Mouse (Mus musculus) kidney, adult 9 months (tissue): ENCODE measurements at regions not wholly inside any gene's neighbourhood (a gene's known extent, or its start where the extent isn't known, plus 50 kb on each side); places are given as distances from the start of the nearest gene placed in this dataset.

Experiments used
- DNase-seq: peaks from one replicate; pipeline ENCODE4 v3.0.0; 2022

DNA sequence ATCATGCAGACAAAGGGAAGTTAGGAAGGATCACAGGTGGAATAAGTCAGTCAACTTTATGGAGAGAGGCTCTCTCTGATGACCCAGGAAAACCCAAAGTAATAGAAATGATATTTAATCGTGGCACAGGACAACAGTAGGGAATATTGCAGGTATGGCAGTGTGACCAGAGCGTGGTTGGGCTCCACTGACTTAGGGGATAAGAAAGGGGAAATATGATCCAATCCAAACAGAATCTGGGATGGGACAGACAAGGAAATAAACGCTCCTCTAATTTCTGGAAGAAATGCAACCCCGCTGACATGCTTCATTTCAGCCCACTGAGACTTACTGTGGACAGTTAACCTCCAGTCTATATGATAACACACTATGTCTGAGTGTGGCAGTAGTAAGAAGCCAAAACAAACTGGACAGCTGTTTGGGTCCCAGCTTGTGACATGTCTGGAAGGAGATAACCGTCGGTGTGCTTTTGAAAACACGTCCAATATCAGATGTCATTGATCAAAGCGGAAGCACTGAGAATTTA lies 400.0 kb downstream of the Rps24 start:
- no peak for DNase-seq

- DNase-seq: no peak
These were observed 403.9 kb downstream of the Rps24 start for GRCm38 (mm10) chr14:24890856-24891255.

GRCm38 (mm10) chr14:24895196-24895595 lies 408.3 kb downstream of the Rps24 start:
- DNase-seq: no peak

DNA sequence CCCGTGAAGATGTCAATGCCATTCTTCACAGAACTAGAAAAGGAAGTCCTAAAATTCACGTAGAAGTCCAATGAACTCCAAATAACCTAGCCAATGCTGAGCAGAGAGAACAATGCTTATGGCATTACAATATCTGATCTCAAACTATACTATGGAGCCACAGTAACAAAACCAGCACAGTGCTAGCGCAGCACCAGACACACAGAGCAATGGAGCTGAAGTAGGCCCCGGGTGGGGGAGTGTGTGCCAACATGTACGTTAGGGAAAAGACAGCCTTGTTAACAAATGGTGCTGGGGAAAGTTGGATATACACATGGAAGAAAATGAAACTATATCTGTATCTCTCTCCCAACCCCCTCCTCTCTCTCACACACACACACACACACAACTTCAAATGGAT lies 409.8 kb downstream of the Rps24 start:
- no peak for DNase-seq

- DNase-seq: peak; percentile 29
These were observed 413.7 kb downstream of the Rps24 start for GRCm38 (mm10) chr14:24900501-24901179.

DNA sequence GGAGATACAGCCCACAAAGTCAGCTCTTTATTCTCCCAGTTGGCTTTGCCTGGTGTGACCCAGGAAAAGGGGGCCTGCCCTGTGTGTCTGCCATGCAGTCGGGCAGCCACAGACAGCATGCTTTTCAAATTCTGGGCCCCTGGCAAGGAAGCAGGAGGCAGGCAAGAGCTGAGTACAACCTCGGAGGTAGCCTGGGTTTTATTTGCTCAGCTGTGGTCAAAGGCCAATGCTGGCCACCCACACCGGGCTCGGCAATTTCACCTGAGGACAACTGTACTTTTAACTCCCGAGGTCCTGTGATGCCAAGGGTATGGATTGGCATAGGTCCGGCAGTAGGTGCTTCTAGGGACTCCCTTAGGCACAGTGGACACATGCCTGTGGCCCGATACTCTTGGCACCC lies 414.8 kb downstream of the Rps24 start:
- no peak for DNase-seq

GRCm38 (mm10) chr14:24902870-24903269 lies 415.9 kb downstream of the Rps24 start:
- no peak for DNase-seq

DNA sequence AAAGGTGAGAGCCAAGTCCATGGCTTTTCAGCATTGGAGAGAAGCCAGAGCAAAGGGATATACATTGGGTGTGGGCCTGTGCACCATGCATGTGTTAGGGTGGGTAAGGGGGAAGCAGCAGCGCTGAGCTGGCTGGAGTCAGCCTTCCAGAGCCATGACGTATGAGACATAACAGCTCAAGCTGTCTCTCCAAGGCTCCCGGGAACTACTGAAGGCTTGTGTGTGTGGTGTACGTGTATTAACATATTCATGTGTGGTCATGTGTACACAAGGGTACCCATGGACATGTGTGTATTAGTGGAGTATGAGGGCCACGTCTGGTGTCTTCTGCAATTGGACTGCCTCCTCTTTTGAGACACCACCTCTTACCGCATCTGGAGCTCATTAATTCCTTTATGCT lies 417.8 kb downstream of the Rps24 start:
- no peak for DNase-seq

DNA sequence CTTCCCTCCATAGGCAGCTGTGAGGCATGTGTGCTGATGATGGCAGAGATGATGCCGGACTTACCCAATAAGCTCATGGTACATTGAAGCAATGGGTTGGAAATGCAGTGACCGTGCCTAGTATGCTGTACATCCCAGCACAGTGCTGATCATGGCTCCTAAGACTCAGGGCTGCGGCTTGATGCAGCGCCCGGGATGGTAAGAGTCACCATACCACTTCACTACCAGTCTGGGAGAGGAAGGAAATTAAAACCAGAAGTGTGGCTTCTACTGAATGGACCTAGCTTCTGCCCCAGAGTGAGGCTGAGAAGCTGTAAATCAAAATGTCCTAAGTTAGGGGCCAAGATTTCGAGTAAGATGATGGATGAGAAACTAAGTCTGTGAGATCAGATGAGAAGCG lies 420.0 kb downstream of the Rps24 start:
- no peak for DNase-seq

GRCm38 (mm10) chr14:24908377-24908776 lies 421.5 kb downstream of the Rps24 start:
- no peak for DNase-seq

- DNase-seq: peak; percentile 37
These were observed 424.7 kb downstream of the Rps24 start for GRCm38 (mm10) chr14:24911621-24912020.

GRCm38 (mm10) chr14:24919056-24919455 lies 432.1 kb downstream of the Rps24 start:
- DNase-seq: no peak

DNA sequence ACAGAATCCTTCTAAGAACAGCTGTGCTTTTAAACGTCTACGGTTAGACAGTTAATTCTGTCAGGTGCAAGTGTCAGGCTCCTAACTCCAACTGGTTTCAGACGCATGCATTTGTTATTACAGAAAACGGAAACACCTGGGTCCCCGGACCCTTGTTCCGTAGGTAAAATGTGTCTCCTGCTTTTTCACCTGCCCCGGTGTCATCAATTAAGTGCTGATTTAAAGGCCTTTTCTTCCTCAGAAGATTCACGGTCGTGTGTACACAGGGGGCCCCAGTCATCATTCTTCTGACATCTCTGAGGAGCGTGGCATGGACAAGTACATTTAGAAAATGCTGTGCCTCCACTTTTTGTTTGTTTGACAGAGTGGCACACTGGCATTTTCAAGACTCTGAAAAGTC lies 435.1 kb downstream of the Rps24 start:
- DNase-seq: no peak

DNA sequence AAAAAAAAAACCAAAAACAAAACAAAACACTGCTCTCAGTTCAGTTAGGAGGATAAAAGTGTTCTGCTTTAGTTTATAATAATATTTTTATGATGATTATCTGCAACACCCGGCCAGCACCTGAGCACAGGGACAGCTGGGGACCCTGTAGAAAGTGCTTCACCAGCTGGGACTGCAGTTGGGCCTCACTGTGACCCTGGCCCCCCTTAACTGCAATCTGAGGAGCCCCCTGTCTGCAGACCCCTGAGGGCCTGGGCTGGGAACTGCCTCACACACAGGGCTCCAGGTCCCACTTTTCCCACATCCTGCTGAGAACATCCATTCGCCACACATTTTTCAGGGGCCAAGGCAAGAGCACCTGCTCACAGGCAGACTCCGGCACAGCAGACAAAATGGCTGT lies 437.6 kb downstream of the Rps24 start:
- no peak for DNase-seq

GRCm38 (mm10) chr14:24926086-24927048 lies 439.4 kb downstream of the Rps24 start:
- DNase-seq: no peak

DNA sequence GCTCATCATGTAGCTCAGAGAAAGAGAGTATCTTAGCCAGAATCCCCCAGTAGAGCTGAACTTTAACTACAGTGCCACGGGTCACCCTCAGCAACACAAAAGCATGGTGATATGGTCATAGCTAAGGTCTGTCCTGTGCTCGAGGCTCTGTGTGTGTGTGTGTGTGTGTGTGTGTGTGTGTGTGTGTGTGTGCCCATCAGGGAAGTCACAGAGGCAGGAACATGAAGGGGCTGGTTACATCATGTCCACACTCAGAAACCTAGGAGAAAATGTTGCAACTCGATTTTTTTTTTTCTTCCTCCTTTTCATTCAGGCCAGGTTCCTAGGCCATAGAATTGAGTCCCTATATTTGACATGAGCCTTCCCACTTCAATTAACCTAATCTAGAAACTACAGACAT lies 441.8 kb downstream of the Rps24 start:
- no peak for DNase-seq

DNA sequence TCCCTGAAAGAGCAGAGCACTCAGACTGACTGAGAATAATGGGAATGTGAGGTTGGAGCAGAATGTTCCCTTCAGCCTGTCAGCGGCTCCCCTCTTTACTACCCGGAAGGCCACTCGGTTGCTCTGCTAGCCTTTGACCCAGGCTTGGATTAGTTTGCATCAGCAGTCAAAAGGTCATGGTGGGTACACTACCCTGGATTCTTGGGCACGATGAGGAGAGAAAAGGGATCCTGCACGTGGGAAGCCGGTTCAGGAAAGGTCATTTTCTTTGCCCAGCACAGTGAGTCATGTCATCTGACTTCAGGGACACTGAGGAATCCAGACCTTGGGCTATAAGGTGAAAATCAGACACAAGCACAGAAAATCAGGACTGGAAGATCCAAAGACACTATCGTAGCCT lies 443.3 kb downstream of the Rps24 start:
- no peak for DNase-seq

DNA sequence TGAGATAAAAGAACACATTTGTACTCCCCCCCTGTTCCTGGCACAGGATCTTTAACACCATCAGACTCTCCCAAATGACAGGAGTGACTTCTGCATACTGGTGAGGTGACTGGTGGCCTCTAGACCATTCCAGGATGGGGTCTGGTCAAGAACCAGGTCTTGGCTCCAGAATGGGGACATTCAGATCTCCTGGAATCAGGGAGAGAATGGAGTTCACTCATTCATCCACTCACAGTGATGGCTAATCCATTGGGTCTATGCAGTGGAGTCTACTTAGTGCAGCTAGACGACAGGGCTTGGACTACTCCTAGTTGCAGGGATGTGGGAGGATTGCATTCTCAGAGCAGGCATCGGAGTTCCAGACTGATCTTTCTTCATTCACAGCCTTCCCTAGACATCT lies 451.0 kb downstream of the Rps24 start:
- no peak for DNase-seq

- DNase-seq: no peak
These were observed 452.1 kb downstream of the Rps24 start for GRCm38 (mm10) chr14:24939068-24939467.

DNA sequence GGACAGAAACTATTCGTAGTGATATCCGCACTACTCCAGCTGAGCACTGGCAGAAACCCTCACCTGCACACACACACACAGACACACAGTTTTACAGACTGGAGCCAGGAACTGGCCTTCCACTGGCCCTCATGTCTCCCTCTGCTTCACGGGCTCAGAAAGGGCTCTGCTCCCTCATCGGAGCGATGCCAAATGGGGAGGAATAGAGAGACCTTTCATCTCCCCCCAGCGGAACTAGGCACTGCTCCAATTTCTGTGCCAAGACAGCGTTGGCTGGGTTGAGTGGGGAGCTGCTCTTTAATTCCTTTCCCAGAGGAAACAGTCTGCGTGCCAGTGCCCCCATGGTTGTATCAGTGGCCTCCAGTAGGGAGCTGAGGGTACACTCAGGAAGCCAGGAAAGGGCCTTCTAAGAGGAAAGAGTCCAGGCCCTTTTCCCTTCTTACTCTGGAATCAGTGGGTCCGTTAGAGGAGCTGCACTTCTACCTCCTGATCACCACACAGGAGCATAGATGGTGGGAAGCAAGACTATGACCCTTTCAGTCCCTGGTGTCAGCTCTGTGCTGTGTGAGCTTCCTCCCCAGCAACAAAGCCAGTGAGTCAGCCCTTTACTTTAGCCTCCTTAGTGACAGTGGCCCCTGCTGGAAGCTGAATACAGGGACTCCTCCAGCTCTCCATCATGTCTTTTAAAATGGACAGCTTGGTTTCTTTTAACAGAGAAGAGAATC lies 452.7 kb downstream of the Rps24 start:
- peak; percentile 70 for DNase-seq

DNA sequence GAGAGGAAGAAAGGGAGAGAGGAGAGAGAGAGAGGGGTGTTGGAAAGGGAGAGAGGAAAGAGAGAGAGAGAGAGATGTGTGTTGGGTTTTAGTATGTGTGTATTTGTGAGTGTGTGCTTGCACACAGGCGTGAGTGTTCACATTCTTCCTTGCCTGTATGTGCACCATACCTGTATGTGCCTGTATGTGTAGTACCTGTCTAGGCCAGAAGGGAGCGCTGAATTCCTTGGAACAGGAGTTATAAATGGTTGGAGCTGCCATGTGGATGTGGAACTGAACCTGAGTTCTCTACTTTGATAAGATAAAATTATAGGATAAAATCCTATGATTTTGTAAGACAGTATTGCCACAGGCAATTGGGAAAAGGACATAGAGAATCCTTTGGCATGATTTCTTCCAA lies 458.8 kb downstream of the Rps24 start:
- DNase-seq: peak; percentile 10

GRCm38 (mm10) chr14:24947084-24947483 lies 460.2 kb downstream of the Rps24 start:
- DNase-seq: no peak

- no peak for DNase-seq
These were observed 469.0 kb downstream of the Rps24 start for GRCm38 (mm10) chr14:24955891-24956410.
